Mouse (Mus musculus) ovary, adult 10 weeks (tissue): ENCODE measurements around the gene Blcap. TPM values are rescaled to one million over a fixed set of nuclear protein-coding genes. Genes with fewer than 3 reads are reported as not detected.

Source experiments
- polyA plus RNA-seq: library from polyadenylated mRNA; stranded (reverse); fragments of 350-450 nt; fragmentation: Illumina TruSeq; extraction: RNeasy Lipid Tissue Mini Kit (QIAGEN cat#74804); gene quantifications from one replicate; pipeline ENCODE4 v1.2.3, GENCODE M21; 2014

The Blcap gene
- 32.6 TPM for polyA plus RNA-seq

DNA sequence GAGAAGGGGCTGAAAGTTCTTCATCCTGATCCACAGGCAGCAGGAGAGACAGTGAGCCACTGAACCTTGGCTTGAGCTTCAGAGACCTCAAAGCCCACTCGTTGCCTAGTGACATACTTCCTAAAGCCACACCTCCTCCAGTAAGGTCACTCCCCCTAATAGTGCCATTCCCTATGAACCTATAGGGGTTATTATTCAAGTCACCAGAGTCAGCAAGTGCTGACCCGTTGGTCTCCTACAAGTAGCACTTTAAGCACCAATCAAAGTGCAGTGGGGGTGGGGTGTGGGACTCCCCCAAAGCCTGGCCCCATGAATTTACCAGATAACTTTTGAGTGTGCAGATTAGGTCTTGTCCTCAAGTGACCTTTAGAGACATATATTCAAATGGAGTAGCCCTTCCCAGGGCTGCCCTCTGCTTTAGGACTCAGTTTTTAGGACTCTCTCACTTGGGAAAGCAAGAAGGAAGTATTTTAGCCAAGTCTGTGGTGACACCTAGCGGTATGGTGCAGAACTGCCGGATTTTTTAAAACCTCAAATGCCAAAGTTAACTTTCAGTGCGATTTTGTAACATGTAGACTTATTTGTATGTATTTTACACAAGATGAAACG lies at the start of gene Blcap:
Gene Blcap (minus strand): TSS at position 51 of the 609 bp plus-strand sequence.

GRCm38 (mm10) chr2:157559858-157560257 lies 11.2 kb downstream of the Blcap start, which contains the start of gene Nnat:
Nnat (plus strand) TSS chr2:157560078.

Other genes starting within 250 kb of the Blcap start
- gene Ghrh, start 223.8 kb downstream of the Blcap start, polyA plus RNA-seq: not detected
- 5.3 TPM for gene Manbal, start 203.7 kb downstream of the Blcap start, polyA plus RNA-seq
- gene Src, start 152.8 kb downstream of the Blcap start, polyA plus RNA-seq: 1.7 TPM
- gene Nnat, start 11.2 kb downstream of the Blcap start, polyA plus RNA-seq: 34.3 TPM
- gene Ctnnbl1, start 166.1 kb upstream of the Blcap start, polyA plus RNA-seq: 2.8 TPM